Mouse (Mus musculus) cerebellum, adult 8-10 months (tissue): ENCODE results near the gene Gm9125.
"Not testable (repeated sequence)": the region's sequence is repeated elsewhere in the genome, so short reads cannot be mapped to it uniquely, and the experiment has no call there.

ENCODE experiments used
- DNase-seq: peaks from one replicate; pipeline ENCODE4 v3.0.0; 2022

Gene Gm9125

DNA sequence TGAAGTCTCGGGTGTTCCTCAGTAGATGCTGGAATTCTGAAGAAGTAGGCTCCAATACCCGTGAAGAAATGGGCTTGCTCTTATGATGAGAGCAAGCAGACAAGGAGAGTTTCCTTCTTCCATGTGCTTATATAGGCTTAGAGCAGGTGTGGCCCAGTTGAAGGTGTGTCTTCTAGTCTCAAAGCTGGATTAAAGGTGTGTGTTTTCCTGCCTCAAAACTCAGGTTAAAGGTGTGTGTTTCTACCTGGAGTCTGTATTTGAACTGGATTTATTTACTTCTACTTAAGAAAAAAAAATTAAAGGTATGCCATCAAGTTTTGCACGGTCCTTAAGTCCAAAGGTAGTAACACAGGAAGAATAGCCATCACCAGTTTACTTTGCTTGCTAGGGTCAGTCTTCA lies at the start of gene Gm9125:
TSS of gene Gm9125 (minus strand) at position 101 of the 400 bp plus-strand sequence.
- not testable (repeated sequence) for DNase-seq

DNA sequence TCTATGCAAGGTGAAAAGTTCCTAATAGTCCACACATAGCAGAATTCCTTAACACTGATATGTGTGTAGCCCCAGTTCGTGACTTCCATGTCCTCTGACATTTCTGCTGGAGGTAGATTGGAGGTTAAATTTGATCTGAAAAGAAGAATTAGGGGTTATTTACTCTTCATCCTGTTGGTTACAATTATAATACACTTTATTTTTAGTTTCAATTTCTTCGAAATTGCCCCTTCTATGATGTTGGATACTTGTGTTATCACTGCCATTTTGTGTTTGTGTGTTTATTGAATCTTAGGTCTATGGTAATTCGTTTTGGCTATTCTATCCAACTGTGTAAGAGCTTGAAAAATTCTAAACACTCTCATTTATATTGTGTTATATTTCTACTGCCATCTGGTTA lies 17.9 kb upstream of the Gm9125 start, which contains the start of gene Gm10697:
TSS of gene Gm10697 (minus strand) at position 101 of the 400 bp plus-strand sequence.
- DNase-seq: not testable (repeated sequence)

DNA sequence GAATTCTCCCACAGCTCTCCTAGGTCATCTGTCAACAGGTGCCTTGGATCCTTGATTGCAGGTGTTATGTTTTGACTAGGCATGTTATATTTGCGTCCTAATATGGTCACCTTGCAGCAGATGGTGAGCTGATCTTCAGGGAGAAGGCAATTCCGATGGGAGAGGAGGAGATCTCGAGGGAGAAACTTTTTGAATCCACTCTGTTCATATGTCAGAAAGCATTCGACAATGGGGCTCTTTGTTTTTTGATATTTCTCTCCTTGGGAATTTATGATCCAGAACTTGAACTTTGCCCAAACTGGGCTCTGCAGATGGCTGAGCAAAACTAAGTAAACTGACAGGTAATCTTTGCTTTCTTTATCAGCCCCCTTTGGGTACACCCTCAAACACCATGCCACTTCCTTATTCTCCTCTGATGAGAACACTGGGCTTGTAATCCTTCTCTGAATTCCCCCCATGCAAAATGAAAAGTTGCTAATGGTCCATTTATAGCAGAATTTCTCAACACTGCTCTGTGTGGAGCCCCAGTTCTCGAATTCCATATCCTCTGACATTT lies 5.0 kb downstream of the Gm9125 start:
- not testable (repeated sequence) for DNase-seq

DNA sequence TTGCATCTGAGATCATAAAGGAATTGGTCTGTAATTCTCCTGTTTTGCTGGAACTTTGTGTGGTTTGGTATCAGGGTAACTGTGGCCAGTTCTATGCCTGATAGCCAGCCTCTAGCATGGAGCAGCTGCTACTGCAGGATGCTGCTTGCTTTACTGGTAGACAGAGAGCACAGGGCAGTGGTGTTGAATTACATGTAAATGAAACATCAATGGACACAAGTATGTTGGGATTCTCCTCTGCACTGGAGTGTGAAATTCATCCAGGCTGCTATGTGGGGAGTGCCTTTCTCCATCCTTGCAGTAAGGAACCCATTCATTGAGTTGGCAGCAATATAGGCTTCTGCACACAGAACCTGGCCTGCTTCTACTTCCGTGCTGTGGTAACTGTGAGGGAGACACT lies 16.4 kb downstream of the Gm9125 start:
- DNase-seq: not testable (repeated sequence)

DNA sequence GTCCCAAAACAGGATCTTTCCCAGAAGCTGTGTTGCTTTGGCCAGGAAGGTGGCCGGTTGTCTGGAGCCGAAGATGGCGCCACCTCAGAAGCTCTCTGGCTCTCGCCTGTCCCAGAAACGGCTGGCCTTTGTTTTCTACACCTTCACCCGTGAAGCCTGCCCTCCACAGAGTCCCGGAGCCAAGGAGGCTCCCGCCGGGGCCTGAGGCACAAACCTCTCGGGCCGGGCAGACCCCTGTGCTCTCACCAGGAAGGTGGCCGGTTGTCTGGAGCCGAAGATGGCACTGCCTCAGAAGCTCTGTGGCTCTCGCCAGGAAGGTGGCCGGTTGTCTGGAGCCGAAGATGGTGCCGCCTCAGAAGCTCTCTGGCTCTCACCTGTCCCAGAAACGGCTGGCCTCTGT lies 20.3 kb downstream of the Gm9125 start:
- not testable (repeated sequence) for DNase-seq
